Mouse (Mus musculus): ENCODE data around the gene Cdca7l. TPM values are rescaled to one million over a fixed set of nuclear protein-coding genes. Genes with fewer than 3 reads are reported as not detected.

Gene Cdca7l
- total RNA-seq, 2 experiments from 2014 or later, result 1.5 to 1.6 TPM

DNA sequence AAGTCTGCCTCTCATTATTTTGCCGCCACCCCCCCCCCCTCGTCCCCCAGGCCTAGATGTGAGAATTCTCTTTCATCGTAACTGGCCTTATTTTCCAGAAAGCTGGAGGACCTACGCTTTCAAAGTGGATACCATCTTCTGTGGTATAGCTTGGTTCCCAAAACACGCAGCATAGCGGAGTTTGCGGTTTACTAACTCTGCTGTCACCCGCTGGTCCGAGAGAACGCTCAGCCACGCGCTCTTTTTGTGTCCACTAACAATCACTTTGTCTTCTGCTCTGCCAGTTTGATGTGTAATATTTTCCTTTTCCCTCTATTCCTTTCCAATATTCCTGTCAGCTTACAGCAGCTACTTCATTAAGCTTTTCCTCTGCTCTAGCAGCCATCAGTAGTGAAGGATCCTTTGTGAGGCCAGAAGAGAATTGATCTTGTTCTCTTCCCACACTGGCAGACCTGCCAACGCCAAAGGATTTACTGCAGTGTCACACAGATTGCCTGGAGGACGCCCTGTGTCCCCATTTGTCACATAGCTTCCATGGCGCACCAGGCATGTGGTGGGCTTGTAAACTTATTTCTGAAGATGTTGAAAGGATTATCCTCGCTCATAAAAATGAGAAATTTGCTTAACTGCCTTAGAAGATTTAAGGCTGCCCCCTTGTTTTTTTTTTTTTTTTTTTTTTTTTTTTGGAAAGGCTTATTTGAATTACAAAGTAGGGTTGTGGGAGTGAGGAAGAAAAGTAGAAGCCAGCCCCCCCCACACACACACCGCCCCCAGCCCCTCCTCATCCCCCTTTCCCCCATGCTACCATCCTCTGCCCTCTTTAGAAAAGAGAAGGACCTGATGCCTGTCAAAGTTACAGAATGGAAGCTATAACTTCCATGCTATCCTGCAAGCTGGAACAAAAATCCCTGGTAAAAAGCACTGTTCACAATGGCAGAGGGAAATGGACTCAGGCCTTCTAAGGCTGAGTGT, 4.6 kb downstream of the Cdca7l start:
- DNase-seq (ENCODE audit: low spot score in 2 of 2), result no peak

DNA sequence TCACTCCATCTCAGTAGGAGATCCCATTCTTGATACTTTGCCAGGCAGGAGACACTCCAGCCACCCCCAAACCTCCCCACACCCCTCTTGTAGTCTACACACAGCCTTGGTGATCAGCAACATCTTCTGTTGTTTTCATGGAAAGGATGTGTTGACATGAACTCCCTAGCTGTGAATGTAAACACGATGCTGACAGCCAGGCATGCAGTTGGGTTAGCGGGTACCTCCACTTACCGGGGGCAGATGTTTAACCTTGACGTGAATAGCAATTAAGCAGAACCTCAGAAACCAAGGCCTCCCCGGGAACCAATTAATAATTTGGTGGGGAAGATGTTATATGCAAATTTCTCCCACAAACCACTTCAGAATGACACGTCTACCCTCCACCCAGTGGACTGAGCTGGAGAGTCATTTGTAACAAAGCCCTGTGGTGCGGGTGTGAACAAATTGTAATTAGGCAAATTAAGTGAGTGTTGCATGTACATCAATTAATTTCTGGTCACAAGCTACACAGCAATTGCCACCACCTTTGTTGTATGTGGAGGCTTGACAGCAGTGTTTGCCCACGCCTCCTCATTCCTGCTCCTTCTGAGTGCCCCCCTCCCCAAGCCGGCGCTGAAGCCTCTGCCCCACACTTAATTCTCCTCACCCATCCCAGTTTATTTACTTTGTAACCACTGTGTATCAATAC, 5.4 kb downstream of the Cdca7l start:
- DNase-seq (ENCODE audit: low spot score in 2 of 2), result no peak

DNA sequence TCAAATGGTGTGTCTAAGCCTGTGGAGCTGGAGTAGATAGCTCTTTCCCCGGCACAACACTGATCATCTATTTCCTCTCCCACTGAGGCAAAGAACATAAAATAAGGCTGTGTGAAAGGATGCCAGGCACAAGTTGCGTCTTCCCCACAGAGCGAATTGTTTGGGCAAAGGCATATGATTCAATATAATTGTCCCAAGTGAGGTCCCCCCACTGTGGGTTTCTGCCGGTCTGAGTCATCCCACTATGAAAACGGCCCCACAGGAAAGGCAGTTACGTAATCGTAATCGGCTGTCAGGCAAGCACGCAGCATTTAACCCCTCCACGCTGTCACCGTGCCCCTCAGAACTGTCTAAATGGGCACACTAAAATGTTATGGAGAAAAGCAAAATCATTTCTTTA, 6.0 kb downstream of the Cdca7l start:
- DNase-seq (ENCODE audit: low spot score in 2 of 2), result no peak

DNA sequence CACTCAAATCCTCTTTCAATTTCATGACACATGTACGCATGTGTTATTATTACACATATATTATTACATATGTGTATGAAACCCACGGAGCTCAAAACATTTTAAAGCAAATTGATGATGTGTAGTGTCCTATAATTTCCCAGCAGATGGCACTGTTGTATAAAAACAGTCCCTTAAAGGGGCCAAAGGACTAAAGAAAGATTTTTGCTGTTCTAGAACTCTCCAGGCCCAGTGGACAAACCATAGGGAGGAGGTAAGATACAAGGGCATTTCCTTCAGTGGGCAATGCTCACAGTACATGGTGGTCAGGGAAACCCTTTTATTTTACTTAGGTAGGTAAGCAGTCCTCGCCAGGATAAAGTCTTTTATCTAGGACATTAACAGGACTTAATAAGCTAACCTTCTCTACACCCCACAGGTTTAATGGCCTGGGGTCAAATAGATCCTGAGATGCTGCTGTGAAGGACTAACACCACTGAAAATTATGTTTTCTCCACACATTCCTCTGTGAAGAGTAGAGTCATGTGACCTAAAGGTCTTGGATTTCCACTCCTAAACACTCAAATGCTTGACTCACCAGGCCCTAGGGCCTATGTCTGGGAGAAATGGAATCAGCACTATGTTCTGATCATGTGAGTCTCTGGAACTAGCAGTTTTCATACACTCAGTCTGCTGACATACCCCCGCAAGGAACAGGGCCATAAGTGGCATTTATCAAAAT, 16.2 kb downstream of the Cdca7l start:
- DNase-seq (ENCODE audit: low spot score in 2 of 2), result peak in 1 of 2 experiments; percentile 24

DNA sequence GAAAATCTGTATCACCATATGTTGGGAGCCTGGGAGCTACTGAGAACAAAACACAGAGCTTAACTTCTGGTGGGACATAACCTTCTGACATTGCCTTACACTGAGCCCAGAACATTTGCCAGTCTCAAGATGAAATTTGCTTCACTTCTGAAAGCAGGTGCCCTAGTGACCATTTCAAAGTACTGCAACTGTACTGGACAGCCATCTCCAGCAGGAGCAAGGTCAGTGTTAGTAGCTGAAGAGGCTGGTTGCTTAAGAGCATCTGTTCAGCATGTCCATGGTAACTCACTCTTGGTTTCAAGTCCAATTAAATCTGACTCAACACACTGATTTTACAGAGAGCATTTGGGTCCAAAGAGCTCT, 16.8 kb downstream of the Cdca7l start:
- peak in 1 of 2 experiments; percentile 25 for DNase-seq (ENCODE audit: low spot score in 2 of 2)

DNA sequence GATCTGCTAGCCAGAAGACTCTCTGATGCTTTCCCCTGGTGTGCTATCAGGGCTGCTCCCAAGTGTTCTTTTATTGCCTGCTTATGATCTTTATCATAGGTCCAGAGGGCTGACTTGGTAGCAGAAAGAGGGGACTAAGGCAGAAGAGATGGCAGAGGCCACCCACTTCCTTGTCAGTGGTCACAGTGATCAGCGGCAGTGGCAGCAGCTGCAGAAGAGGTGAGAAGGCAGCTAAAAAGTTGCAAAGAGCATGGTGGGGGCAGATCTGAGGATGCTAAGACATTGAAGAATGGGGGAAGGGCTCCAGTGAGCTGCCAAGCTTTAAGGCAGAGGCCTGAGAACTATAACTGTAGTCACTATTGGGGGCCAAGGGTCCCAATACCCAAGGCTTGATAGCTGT, 17.3 kb downstream of the Cdca7l start:
- no peak for DNase-seq (ENCODE audit: low spot score in 2 of 2)

DNA sequence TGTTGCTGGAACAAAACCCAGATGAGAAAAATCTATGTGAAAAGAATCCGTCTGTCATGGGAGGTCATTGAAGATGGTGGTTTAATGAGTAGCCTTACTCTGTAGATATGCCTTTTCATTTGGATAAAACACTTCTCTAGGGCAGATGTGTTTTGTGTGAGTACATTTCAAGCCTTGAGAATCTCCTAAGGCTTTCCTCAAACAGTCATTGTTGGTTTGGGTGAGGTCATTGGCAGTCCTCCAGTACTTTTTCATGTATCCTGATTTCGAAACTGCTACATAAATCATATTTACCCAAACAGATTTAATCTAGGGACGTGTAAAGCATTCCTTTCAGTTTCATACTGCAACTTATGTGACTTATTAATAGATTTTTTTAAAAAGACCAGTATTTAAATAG, 24.3 kb downstream of the Cdca7l start:
- no peak for DNase-seq (ENCODE audit: low spot score in 2 of 2)

DNA sequence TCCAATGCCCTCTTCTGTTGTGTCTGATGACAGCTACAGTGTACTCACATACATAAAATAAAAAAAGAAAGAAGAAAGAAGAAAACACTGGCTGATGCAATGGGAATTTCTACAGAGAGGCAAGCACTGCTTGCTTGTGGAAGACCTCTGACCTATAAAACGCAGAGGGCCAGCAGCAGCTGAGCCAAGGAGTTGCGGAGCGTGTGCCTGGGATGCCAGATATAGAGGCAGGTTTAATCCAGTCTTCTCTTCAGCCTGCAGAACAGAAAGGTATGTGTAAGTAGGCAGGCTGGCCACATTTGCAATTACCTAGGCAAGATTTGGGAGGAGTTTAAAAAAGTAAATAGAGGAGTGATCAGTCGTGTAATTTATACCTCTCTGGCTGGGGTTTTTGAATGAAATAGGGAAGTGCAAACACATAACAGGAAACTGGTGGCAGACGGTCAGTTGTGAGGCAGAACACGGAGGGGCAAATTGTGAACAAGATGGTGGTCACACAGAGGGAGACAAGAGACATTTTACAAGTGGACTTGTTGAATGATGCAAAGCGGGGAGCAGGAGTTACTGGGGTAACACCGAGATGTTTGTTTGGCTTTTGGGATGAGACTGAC, 27.4 kb downstream of the Cdca7l start:
- DNase-seq (ENCODE audit: low spot score in 2 of 2), result no peak

DNA sequence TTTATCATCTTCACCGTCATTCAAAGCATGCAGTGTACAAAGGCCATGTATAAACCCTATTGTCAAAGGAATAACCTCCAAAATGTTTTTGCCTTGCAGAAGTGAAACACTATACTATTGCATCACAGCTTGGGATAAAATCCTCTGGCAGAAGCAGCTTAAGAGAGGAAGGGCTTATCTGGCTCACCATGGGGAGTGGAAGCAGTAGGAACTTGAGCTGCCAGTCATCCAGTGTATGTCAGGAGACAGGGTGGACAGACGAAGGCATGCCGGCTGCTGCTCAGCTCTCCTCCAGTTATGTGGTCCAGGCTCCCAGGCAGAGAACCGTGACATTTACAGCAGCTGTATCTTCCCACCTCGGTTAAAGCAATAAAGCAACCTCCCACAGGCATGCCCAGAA, 28.1 kb downstream of the Cdca7l start:
- no peak for DNase-seq (ENCODE audit: low spot score in 2 of 2)

DNA sequence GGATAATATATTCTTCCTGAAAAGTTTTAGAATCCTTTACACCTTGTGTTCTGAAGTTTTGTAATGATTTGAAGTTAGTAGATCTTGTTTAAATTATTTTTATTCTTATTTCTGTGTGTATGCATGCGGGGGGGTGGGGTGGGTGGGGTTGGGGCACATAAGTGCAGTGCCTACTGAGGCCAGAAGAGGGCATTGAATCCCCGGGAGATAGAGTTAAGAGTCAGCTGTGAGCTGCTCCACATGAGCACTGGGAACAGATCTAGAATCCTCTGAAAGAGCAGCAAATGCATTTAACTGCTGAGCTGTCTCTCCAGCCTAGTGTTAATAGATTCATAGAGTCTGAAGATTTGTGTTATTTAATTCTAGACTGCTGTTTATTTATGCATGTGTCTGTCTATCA, 30.6 kb downstream of the Cdca7l start:
- no peak for DNase-seq (ENCODE audit: low spot score in 2 of 2)

DNA sequence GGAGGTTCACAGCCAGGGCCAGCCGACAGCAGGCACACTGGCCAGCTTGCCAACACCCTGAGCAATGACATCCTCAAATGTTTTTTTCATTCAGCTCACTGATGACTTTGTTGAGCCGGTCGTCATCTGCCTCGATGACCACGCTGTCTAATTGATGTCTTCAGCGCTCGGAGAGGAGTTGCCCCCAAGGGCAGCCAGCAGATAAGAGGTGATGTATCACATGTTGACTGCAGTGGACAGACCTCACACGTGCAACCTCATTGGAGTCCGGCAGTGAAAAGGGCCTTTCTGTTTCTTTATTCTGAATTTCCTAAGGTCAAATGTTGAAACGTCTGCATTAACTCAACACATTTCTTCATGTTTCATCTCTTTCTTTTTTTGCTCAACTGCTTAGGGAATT, 31.3 kb downstream of the Cdca7l start:
- DNase-seq (ENCODE audit: low spot score in 2 of 2), result no peak

DNA sequence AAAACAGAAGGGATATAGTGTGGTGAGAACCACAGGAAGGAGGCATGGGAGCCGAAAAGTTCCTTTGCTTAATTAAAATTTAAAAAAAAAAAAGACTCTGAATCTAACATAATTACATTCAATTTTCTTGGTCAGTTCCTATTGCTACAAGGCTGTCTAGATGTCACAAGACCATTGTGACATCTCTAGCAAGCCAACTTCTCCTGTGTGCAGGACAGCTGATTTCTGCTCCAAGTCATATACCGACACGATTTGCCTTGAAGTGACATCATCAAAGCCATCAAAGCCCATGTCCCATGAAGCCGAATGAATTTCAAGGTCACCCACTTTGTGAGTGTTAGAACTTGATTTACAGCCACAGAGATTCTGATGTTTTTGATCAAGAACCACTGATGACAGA, 33.3 kb downstream of the Cdca7l start:
- no peak for DNase-seq (ENCODE audit: low spot score in 2 of 2)

DNA sequence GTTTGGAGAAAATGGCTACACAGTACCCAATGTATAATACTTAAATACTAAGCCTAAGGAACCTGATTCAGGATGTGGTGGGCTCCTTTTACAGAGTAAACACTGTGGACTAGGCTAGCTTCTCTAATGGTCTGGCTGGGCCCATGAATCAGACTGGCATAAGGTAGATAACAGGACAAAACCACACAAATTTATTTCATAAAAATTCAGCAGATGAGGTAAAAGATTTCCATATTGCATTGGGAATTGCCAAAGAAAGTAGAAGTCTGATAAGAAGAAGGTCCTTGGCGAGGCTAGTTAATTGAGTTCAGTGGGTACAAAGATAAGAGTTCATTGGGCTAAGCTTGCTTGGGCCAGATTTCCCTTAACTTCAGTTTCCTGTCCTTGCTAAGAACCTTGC, 36.6 kb downstream of the Cdca7l start:
- no peak for DNase-seq (ENCODE audit: low spot score in 2 of 2)

DNA sequence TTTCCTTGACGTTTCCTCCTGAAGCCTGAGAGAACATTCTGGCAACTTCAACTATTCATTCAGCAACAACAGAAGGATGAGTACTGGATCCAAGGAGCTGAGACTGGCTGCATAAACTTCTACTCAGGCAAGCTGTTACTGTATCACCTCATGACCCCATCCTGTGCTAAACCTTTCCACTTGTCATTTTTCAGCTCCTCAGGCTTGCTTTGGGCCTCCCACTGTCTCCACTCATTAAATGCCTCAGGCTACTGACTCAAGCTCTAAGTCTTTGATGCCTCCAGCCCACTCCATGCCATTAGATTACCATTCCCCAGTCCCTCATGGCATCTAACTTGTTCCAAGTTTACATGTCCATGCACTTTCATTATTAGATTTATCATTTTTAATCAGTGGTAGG, 38.6 kb downstream of the Cdca7l start:
- no peak for DNase-seq (ENCODE audit: low spot score in 2 of 2)

DNA sequence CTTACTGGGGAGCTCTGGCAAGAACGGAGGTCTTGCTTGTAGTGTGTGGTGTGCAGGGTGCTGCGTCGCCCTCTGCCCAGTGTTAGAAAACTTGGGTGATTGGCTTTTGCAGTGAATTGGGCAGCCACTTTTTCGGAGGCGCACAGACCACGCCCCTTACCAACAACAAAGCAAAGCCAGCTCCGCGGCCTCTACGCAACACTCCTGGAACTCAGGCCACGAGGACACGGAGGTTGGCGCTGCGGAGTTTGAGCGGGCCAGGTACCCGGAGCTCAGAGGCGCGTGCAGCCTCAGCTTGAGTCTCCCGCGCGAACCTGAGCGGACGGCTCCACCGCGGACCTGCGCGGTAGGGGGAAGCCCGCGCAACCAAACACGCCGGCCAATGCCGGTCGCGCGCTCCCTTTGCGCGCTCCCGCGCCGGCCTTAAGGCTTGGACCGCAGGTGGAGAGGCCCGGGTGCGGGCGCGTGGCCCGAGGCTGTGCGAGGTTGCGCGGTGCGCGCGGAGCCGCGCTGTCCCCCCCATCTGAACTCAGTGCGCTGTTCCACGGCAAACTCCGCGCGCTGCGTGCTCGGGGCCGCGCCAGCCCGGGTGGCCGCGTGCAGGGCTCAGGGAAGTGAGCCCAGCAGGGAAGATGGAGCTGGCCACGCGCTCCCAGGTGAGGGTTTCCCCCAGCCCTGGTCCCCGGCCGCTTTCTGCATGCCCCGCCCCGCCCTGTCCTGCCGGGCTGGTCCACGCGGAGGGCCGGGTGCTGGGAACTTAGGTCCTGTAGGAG, 39.4 kb downstream of the Cdca7l start:
- peak; percentile 23 to 60 for DNase-seq (ENCODE audit: low spot score in 2 of 2)

DNA sequence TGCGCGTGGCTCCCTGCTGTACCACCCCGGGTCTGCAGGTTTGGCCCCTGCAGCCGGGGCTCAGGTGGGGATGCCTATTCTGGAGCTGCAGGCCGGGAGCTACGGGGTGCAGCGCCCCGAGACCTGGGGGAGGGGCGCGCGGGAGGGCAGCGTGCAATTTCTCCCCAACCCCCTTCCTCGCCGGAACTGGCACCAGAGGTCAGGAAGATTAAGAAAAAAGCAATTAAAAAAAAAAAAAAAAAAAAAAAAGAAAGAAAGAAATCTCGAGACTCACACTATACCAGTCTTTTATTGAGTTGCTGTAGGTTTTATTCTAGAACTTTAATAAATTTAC, 40.0 kb downstream of the Cdca7l start:
- DNase-seq (ENCODE audit: low spot score in 2 of 2), result no peak

DNA sequence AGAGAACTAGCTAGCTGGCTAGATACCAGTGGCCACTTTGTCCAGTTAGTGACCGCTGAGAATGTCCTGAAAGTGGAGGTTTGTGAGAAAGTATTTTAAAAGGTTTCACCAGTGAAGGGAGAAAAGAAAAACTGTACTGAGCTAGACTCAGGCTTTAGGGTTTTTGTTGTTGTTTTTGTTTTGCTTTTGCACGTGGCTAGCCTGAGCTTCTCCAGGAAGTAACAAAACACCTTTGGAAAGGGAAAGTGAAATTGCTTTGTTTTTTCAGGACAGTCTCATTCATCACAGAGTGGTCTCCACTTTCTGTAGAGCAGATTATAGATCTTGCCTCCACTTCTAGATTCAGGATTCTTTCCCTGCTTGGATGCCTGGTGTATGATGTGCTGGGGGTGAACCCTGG, 40.8 kb downstream of the Cdca7l start:
- no peak for DNase-seq (ENCODE audit: low spot score in 2 of 2)

DNA sequence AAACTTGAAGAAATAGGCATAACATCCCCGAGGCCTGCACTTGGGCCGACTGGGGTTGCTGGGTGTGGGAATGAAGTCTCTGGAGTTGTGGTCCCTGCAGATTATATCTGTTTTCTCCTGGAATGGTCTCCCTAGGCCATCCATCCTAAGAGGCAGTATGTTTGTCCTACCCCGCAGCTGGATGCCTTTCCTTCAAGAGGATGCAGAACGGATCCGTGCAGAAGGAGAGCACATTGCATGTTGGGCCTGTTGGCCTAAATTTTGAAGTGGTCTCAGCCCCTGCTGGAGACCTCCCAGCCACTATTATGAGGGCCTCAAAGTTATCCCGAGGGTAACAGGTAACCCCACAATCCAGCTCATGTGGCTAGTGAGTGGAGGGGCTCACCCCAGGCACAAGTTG, 44.5 kb downstream of the Cdca7l start:
- DNase-seq (ENCODE audit: low spot score in 2 of 2), result no peak

DNA sequence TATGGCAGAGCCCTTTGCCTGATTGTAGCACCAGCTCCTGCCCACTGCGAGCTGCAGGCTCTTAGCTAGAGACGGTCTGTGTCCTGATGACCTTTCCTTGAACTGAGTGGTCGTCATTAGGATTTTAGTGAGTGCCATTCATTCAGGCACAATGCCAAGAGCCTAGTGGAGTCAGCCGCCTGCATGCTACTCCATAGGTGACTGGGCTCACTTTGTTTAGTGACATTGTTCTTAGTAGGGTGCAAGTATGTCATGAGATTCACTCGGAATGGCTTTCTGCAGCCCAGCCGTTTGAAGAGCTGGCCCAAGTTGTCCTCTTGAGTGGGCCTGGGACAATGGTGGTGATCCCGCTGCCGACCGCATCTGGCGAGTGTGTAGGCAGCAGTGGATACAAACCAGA, 46.4 kb downstream of the Cdca7l start:
- no peak for DNase-seq (ENCODE audit: low spot score in 2 of 2)

DNA sequence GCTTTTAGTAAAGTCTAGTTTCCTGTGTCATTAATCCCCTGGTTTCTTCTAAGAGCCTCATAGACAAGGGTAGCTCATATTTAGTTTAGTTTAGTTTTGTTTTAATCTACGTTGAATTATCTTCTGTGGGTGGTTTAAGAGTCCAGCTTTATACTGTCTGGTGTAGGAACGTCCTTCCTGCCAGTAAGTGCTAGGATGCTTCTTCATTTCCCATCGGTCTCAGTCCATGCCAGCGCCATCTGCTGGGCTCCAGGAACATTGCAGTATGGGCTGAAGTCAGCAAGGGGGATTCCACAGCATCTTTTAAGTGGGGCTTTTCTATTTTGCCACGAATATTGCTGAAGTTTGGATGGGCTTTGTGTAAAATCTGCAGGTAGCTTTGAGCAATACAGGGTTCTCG, 49.2 kb downstream of the Cdca7l start:
- DNase-seq (ENCODE audit: low spot score in 2 of 2), result peak; percentile 23 to 62

DNA sequence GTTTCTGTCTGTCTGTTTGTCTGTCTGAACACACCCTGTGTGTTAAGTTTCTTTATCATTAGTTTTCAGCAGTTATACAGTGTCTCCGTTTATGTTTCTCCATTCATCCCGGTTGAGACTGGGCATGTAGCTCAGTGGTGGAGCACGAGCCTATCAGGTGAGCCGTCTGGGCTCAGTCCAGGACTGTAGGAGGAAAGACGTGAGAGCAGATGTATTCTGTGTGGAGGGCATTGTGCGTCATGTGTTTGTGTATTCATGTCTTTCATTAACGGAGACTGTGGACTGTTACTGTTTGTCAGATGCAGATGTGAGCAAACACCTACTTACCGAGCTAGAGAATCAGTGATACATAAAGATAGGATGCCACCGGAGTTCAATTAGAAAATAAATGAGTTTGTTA, 52.9 kb downstream of the Cdca7l start:
- DNase-seq (ENCODE audit: low spot score in 2 of 2), result no peak
